Mouse (Mus musculus): ENCODE data around the gene Olfr874. TPM values are rescaled to one million over a fixed set of nuclear protein-coding genes. Genes with fewer than 3 reads are reported as not detected.

Olfr874 gene
- polyA plus RNA-seq (2014; fragmentation: Nextera tagmentation; extraction: Ambion mirVana) = not detected in 2 replicates

DNA sequence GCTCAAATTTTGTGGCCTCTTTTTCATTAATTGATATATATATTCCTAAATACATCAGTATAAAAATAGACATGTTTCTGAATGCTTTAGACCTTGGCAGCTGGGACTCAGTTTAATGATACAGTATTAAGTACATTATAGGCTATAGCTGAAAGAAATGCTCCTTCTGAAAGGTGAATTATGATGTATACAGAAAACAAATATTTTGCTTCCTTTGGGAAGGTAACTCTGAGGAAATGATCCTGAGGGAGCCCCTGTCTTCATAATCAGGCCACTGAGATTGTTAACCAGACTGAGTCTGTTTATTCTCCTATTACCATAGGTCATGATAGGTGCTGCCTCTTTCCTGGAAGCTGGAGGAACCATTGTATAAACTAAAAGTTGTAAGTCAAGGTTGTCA lies at the start of gene Olfr874:
Gene Olfr874, plus strand, starts transcription at position 301 of the 400 bp plus-strand sequence.
- H3K27ac ChIP-seq (ENCODE audit: low read length) = no peak within 1 kb of the TSS
- no peak within 1 kb of the TSS for H3K4me3 ChIP-seq (ENCODE audit: low read depth, low read length)
- H3K27me3 ChIP-seq (ENCODE audit: control insufficient read depth, insufficient read depth, low read length) = no peaks in the 10 kb centered on the region
- no peak for ATAC-seq (ENCODE audit: insufficient number of reproducible peaks, insufficient read depth, low FRiP score, low read depth)
- no peaks in the 10 kb centered on the region for H3K9me3 ChIP-seq (ENCODE audit: control insufficient read depth, low read depth, low read length)
- H3K4me1 ChIP-seq (ENCODE audit: control insufficient read depth, insufficient read depth, low read length) = no peaks in the 10 kb centered on the region
- H3K36me3 ChIP-seq (ENCODE audit: control insufficient read depth, insufficient read depth, low read length) = no peaks in the 10 kb centered on the region
- H3K9ac ChIP-seq (replicated peaks; ENCODE audit: low read depth, low read length) = no peak within 1 kb of the TSS
- no peak within 1 kb of the TSS for H3K4me2 ChIP-seq (replicated peaks; ENCODE audit: low read depth, low read length)

DNA sequence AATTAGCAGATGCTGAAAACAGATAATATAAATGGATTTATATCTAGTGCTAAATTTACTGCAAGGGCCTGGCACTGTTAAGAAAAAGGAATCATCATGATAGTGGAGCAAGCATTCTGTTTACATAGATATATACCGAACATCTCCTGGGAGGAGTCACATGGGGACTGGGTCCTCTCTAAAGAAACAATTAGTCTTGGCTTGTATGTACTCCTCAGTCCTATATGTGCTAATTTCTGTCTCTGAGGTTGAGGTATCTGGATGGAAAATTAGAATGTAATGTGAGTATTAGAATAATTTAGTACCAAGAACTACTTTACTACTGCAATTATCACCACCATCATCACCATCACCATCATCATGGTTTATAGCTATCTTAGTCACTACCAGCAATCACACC lies 28.8 kb upstream of the Olfr874 start, which contains the start of gene Olfr160:
Gene Olfr160, minus strand, starts transcription at position 101 of the 400 bp plus-strand sequence.
- no peak within 1 kb of the TSS for H3K4me2 ChIP-seq (replicated peaks; ENCODE audit: low read depth, low read length)
- H3K27ac ChIP-seq (ENCODE audit: low read length) = no peak within 1 kb of the TSS
- ATAC-seq (ENCODE audit: insufficient number of reproducible peaks, insufficient read depth, low FRiP score, low read depth) = no peak
- no peaks in the 10 kb centered on the region for H3K9me3 ChIP-seq (ENCODE audit: control insufficient read depth, low read depth, low read length)
- H3K27me3 ChIP-seq (ENCODE audit: control insufficient read depth, insufficient read depth, low read length) = no peaks in the 10 kb centered on the region
- H3K4me3 ChIP-seq (ENCODE audit: low read depth, low read length) = no peak within 1 kb of the TSS
- H3K36me3 ChIP-seq (ENCODE audit: control insufficient read depth, insufficient read depth, low read length) = no peaks in the 10 kb centered on the region
- WGBS = 81% methylated on average over 1 of the region's 1 CpGs
- no peaks in the 10 kb centered on the region for H3K4me1 ChIP-seq (ENCODE audit: control insufficient read depth, insufficient read depth, low read length)
- H3K9ac ChIP-seq (replicated peaks; ENCODE audit: low read depth, low read length) = no peak within 1 kb of the TSS

DNA sequence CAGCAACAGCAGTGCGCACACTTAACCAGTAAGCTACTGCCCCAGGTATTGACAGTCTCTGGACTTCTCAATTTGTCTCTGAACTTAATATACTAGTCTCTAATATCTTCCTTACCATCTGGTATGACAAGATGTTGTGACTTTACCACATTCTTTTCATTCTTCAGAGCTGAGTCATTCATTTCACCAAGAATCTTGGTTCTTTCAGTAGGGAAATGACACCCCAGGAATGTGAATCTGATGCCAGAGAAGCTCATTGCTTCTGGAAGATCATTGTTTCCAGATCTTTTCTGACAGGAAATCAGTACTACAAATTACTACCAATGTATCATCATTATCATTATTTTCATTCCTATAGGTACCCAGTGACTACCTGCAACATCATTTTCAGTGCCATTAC lies 10.6 kb upstream of the Olfr874 start:
- Histone ChIP-seq H3K9me3 (ENCODE audit: control insufficient read depth, low read depth, low read length) (no peaks in the 10 kb centered on the region), H3K27me3 (ENCODE audit: control insufficient read depth, insufficient read depth, low read length) (no peaks in the 10 kb centered on the region), H3K9ac (replicated peaks; ENCODE audit: low read depth, low read length) (no peak overlapping the region), H3K36me3 (ENCODE audit: control insufficient read depth, insufficient read depth, low read length) (no peaks in the 10 kb centered on the region), H3K4me1 (ENCODE audit: control insufficient read depth, insufficient read depth, low read length) (no peaks in the 10 kb centered on the region), H3K4me2 (replicated peaks; ENCODE audit: low read depth, low read length) (no peak overlapping the region), H3K27ac (ENCODE audit: low read length) (no peak overlapping the region), H3K4me3 (ENCODE audit: low read depth, low read length) (no peak overlapping the region)
- 88% methylated on average over 1 of the region's 1 CpGs for WGBS
- no peak for ATAC-seq (ENCODE audit: insufficient number of reproducible peaks, insufficient read depth, low FRiP score, low read depth)

DNA sequence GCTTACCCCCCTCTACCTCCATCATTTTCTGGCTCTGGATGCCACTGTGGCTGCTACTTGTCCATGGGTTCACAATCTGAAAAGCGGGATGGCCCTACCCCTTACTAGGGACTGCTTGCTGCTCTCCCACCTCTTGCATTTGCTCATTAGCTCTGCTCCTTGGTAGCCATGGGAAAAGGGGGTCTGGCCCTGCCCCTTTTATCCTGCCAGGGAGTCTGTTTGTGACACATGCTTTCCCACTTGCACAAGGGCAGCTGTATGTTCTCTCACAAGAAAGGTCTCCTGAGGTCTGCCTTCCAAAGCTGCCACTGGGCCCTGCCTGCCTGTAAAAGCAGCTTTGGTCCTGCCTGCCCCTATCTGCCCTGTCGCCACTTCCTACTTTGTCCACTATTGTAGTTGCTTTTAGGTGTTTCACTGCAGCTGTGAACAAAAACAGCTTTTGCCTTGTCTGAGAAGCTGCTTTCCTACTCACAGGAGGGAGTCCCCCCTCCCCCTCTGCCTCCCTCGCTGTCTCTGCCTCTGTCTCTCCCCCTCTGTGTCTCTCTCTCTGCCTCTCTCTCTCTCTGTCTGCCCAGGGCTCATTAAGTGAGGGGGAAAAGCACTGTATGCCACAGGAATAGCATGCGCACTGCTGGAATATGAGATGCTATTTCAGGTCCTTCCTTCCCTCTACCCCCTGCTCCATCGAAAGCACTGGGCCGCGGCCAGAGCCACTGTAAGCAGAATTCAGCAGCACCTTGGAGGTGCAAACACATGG lies 5.6 kb downstream of the Olfr874 start:
- no peak overlapping the region for H3K4me3 ChIP-seq (ENCODE audit: low read depth, low read length)

DNA sequence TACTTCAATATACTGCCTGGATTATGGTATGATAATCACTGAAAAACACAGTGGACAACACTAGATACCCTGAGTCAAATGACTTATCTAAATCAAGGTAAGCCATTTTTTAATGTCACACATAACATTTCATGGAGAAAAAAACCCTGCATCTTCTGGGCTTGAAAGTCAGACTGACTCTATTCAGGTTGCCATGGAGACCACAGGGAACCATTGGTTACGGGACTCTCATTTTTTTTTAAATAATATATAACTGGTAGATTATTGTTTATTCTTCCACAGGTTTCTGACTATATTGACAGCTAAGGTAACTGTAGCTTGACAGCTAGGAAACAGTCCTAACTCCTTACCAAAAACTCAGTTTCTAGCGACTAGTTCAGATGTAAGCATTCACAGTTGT lies 6.6 kb downstream of the Olfr874 start:
- Histone ChIP-seq H3K36me3 (ENCODE audit: control insufficient read depth, insufficient read depth, low read length) (no peaks in the 10 kb centered on the region), H3K4me2 (replicated peaks; ENCODE audit: low read depth, low read length) (no peak overlapping the region), H3K27ac (ENCODE audit: low read length) (no peak overlapping the region), H3K27me3 (ENCODE audit: control insufficient read depth, insufficient read depth, low read length) (no peaks in the 10 kb centered on the region), H3K9me3 (ENCODE audit: control insufficient read depth, low read depth, low read length) (no peaks in the 10 kb centered on the region), H3K4me3 (ENCODE audit: low read depth, low read length) (no peak overlapping the region), H3K9ac (replicated peaks; ENCODE audit: low read depth, low read length) (no peak overlapping the region), H3K4me1 (ENCODE audit: control insufficient read depth, insufficient read depth, low read length) (no peaks in the 10 kb centered on the region)
- 65% methylated on average over 2 of the region's 2 CpGs for WGBS
- ATAC-seq (ENCODE audit: insufficient number of reproducible peaks, insufficient read depth, low FRiP score, low read depth) = no peak

More for the DNA sequence above, 5.6 kb downstream of the Olfr874 start:
- Histone ChIP-seq H3K27me3 (ENCODE audit: control insufficient read depth, insufficient read depth, low read length) (no peaks in the 10 kb centered on the region), H3K9ac (replicated peaks; ENCODE audit: low read depth, low read length) (no peak overlapping the region), H3K4me2 (replicated peaks; ENCODE audit: low read depth, low read length) (no peak overlapping the region), H3K27ac (ENCODE audit: low read length) (no peak overlapping the region), H3K36me3 (ENCODE audit: control insufficient read depth, insufficient read depth, low read length) (no peaks in the 10 kb centered on the region), H3K9me3 (ENCODE audit: control insufficient read depth, low read depth, low read length) (no peaks in the 10 kb centered on the region), H3K4me1 (ENCODE audit: control insufficient read depth, insufficient read depth, low read length) (no peaks in the 10 kb centered on the region)
- no peak for ATAC-seq (ENCODE audit: insufficient number of reproducible peaks, insufficient read depth, low FRiP score, low read depth)
- 40% methylated on average over 7 of the region's 7 CpGs for WGBS

DNA sequence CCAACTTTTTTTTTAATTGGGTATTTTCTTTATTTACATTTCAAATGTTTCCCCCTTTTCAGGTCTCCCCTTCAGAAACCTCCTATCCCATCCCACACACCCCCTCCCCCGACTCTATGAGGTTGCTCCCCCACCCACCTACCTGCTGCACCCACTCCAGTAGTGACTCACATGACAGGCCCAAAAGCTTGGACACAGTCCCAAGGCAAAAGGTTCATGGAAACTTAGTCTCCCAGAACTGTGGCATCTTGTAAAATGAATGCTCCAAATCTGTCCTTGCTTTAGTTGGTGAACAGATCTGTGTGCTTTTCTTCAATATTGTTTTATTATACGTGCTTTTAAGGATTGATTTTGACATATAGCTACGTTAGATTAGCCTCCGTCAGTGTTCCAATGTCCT lies 7.1 kb downstream of the Olfr874 start:
- Histone ChIP-seq H3K9me3 (ENCODE audit: control insufficient read depth, low read depth, low read length) (no peaks in the 10 kb centered on the region), H3K9ac (replicated peaks; ENCODE audit: low read depth, low read length) (no peak overlapping the region), H3K4me3 (ENCODE audit: low read depth, low read length) (no peak overlapping the region), H3K4me1 (ENCODE audit: control insufficient read depth, insufficient read depth, low read length) (no peaks in the 10 kb centered on the region), H3K27ac (ENCODE audit: low read length) (no peak overlapping the region), H3K36me3 (ENCODE audit: control insufficient read depth, insufficient read depth, low read length) (no peaks in the 10 kb centered on the region), H3K27me3 (ENCODE audit: control insufficient read depth, insufficient read depth, low read length) (no peaks in the 10 kb centered on the region), H3K4me2 (replicated peaks; ENCODE audit: low read depth, low read length) (no peak overlapping the region)
- ATAC-seq (ENCODE audit: insufficient number of reproducible peaks, insufficient read depth, low FRiP score, low read depth) = no peak
- 65% methylated on average over 4 of the region's 4 CpGs for whole genome bisulfite sequencing

DNA sequence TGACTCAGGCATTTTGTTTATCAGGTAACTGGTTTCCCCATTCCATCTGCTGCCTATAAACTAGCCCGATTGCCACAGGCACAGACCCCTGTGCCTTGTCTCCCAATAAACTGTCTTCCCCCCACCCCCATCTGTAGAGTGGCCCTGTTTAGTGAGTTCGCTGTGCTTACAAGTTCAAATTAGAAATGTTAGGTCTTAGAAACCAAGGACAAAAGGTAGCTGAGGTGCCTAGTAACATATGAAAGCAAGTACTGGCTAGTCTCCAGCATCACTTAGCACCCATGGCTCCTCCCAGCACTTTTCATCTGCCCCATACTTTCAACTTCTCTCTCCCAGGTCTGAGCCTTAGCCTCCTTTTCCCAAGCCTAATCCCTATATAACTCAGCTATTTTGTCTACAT lies 16.8 kb downstream of the Olfr874 start:
- Histone ChIP-seq H3K36me3 (ENCODE audit: control insufficient read depth, insufficient read depth, low read length) (no peaks in the 10 kb centered on the region), H3K27me3 (ENCODE audit: control insufficient read depth, insufficient read depth, low read length) (no peaks in the 10 kb centered on the region), H3K9ac (replicated peaks; ENCODE audit: low read depth, low read length) (no peak overlapping the region), H3K4me3 (ENCODE audit: low read depth, low read length) (no peak overlapping the region), H3K4me1 (ENCODE audit: control insufficient read depth, insufficient read depth, low read length) (no peaks in the 10 kb centered on the region), H3K9me3 (ENCODE audit: control insufficient read depth, low read depth, low read length) (no peaks in the 10 kb centered on the region), H3K27ac (ENCODE audit: low read length) (no peak overlapping the region), H3K4me2 (replicated peaks; ENCODE audit: low read depth, low read length) (no peak overlapping the region)
- 84% methylated on average over 2 of the region's 2 CpGs for WGBS
- ATAC-seq (ENCODE audit: insufficient number of reproducible peaks, insufficient read depth, low FRiP score, low read depth) = no peak

DNA sequence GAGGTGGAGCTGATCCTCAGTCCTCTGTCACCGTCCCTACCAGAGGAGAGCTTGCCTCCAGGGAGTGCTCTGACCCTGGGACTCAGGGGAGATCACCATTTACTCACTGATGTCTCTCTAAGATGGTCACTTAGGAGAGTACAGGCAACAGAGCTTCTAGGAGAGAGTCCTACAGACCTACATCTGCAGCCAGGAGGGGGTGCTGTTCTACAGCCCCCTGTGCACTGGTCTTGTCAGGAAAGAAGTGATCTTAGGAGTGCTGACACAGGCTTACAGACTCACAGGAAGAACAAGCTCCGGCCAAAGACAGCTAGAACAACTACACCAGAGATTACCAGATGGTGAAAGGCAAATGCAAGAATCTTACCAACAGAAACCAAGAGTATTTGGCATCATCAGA lies 17.6 kb downstream of the Olfr874 start:
- Histone ChIP-seq H3K4me1 (ENCODE audit: control insufficient read depth, insufficient read depth, low read length) (no peaks in the 10 kb centered on the region), H3K27me3 (ENCODE audit: control insufficient read depth, insufficient read depth, low read length) (no peaks in the 10 kb centered on the region), H3K9me3 (ENCODE audit: control insufficient read depth, low read depth, low read length) (no peaks in the 10 kb centered on the region), H3K9ac (replicated peaks; ENCODE audit: low read depth, low read length) (no peak overlapping the region), H3K4me2 (replicated peaks; ENCODE audit: low read depth, low read length) (no peak overlapping the region), H3K4me3 (ENCODE audit: low read depth, low read length) (no peak overlapping the region), H3K27ac (ENCODE audit: low read length) (no peak overlapping the region), H3K36me3 (ENCODE audit: control insufficient read depth, insufficient read depth, low read length) (no peaks in the 10 kb centered on the region)
- WGBS = 60% methylated on average over 2 of the region's 2 CpGs
- ATAC-seq (ENCODE audit: insufficient number of reproducible peaks, insufficient read depth, low FRiP score, low read depth) = no peak

DNA sequence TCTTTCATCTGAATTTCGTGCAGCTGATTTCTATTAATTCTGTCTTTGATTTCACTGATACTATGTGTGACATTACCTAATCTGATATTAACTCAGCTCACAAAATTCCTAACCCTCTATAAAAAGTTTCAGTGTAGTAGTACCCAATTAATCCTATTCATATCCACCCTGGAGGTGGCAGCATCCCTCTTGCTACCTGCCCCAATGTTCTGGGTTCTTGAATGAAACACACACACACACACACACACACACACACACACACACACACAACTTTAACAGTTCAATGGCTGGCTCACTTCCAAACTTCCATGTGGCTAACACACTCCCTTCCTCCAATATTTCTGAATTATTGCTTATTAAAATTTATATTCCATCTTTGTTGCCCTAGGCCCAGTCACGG lies 25.8 kb downstream of the Olfr874 start:
- no peak overlapping the region for H3K27ac ChIP-seq (ENCODE audit: low read length)
- H3K4me1 ChIP-seq (ENCODE audit: control insufficient read depth, insufficient read depth, low read length) = no peaks in the 10 kb centered on the region
- 70% methylated on average over 2 of the region's 2 CpGs for WGBS
- no peaks in the 10 kb centered on the region for H3K27me3 ChIP-seq (ENCODE audit: control insufficient read depth, insufficient read depth, low read length)
- H3K4me2 ChIP-seq (replicated peaks; ENCODE audit: low read depth, low read length) = no peak overlapping the region
- no peaks in the 10 kb centered on the region for H3K36me3 ChIP-seq (ENCODE audit: control insufficient read depth, insufficient read depth, low read length)
- no peak overlapping the region for H3K4me3 ChIP-seq (ENCODE audit: low read depth, low read length)
- ATAC-seq (ENCODE audit: insufficient number of reproducible peaks, insufficient read depth, low FRiP score, low read depth) = no peak
- H3K9ac ChIP-seq (replicated peaks; ENCODE audit: low read depth, low read length) = no peak overlapping the region
- H3K9me3 ChIP-seq (ENCODE audit: control insufficient read depth, low read depth, low read length) = no peaks in the 10 kb centered on the region

Data from stomach, embryonic 14.5 days (tissue).